Mouse (Mus musculus) neutrophil, adult 5-6 weeks (primary cell): ENCODE measurements around the gene Bcar1. TPM values are rescaled to one million over a fixed set of nuclear protein-coding genes. Genes with fewer than 3 reads are reported as not detected.
A peak's percentile ranks its signal among the peaks of the same experiment; 100 is the strongest.

Experiments
- ATAC-seq: fragments of 151-379, 151-347 bp; 2 replicates; pipeline ENCODE4 v1.8.0; 2017; ENCODE audit warnings: mild to moderate bottlenecking, moderate TSS enrichment; ENCODE audit not compliant: insufficient number of reproducible peaks, poor library complexity, low FRiP score, severe bottlenecking; ENCODE audit errors: extremely low read depth
- total RNA-seq: library from RNA; stranded (forward); fragments of 200-1000 nt; gene quantifications from 2 replicates; pipeline ENCODE4 v1.2.3, GENCODE M21; 2017

The Bcar1 gene
- total RNA-seq, 1 experiment from 2014 or later: 0.23 TPM

- no peak for ATAC-seq
Measured at GRCm38 (mm10) chr8:111742261-111743037, 1.2 kb downstream of the Bcar1 start.

DNA sequence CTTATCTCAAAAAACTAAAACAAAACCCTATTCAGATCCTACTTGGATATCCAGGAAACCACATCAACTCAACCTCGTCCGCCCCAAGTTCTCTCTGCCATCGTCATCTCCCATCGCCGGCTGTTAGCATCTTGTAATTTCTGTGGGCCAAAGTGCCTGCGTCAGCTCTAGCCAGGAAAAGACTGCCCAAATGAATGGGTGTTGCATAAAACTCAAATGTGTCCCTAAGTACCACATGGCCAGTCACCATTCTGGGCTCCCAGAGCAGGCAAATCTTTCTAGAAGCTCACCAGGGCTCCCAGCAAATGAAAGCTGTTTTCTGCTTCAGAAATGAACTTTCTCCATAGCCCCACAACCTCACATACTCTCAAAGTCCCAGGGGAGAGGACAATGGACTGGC is 2.1 kb downstream of the Bcar1 start:
- no peak for ATAC-seq

- no peak for ATAC-seq
Measured at GRCm38 (mm10) chr8:111740994-111741393, 2.6 kb downstream of the Bcar1 start.

- ATAC-seq: no peak
Measured at GRCm38 (mm10) chr8:111740301-111740711, 3.3 kb downstream of the Bcar1 start.

GRCm38 (mm10) chr8:111739604-111740003 is 4.0 kb downstream of the Bcar1 start:
- no peak for ATAC-seq

DNA sequence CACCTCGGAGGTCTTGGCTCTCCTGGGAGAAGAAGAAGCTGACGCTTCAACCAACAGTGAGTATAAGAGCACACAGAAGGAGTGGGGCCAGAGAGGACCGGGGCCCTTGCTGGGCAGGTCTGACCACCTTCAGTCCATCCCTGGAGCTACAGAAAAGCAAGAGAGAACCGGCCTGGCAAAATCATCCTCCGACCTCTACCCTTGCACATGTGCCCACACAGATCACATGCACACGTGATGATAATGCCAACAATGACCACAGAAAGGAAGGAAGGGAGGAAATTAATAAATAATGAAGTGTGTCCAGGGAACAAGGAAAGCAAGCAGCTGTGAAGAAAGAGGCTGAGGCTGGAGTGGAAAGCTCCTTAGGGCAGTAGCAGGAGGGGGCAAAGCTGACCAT is 4.7 kb downstream of the Bcar1 start:
- no peak for ATAC-seq

- ATAC-seq: no peak
Measured at GRCm38 (mm10) chr8:111736321-111736720, 7.3 kb downstream of the Bcar1 start.

DNA sequence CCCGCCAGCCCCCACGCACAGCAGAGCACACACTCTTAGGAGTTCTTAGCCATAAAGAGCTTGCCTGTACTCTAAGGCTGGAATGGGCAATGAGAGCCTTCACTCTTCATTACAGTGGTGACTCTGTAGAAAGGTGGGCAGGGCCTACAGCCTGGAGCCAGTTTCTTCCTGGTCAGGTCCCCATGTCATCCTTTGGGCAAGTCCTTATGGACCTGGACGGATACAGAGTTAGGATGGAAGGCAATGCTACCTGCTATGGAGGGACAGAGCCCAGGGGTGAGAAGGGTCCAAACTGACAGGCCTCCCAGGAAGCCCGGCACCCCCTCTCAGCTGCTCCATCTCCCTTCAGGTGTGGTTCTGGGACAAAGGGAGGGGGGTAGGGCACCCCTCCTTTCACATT is 7.8 kb downstream of the Bcar1 start:
- no peak for ATAC-seq

- no peak for ATAC-seq
Measured at GRCm38 (mm10) chr8:111735335-111735761, 8.3 kb downstream of the Bcar1 start.

DNA sequence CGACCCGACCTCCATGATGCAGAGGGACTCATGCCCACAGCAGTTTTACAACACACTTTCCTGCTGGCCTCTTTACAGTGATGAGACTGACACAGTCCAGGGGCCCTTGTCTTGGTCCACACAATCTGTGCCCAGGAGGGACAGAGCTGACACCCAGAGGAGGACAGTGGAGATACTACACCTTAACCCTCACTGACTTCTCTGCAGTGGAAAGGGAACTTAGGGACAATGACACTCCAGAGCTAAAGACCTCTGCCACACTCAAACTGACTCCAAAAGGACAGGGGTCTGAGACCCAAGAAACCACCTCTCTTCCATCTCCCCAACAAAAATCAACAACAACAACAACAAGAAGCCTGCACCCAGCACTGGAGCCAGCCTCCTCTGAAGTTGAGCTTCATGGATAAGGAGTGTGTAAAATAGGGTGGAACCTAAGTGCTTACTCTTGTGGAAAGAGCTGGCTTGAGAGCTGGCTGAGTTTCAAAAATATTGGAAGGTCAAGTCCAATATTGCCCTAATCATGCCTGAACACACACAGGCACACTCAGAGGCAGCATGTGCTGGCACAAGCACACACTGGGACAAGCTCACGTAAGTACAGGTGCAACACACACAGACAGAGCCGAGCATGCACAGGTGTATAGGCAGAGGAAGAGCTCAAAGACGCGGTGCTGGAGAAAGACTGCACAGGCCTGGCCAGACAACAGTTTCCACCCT is 9.2 kb downstream of the Bcar1 start:
- no peak for ATAC-seq

DNA sequence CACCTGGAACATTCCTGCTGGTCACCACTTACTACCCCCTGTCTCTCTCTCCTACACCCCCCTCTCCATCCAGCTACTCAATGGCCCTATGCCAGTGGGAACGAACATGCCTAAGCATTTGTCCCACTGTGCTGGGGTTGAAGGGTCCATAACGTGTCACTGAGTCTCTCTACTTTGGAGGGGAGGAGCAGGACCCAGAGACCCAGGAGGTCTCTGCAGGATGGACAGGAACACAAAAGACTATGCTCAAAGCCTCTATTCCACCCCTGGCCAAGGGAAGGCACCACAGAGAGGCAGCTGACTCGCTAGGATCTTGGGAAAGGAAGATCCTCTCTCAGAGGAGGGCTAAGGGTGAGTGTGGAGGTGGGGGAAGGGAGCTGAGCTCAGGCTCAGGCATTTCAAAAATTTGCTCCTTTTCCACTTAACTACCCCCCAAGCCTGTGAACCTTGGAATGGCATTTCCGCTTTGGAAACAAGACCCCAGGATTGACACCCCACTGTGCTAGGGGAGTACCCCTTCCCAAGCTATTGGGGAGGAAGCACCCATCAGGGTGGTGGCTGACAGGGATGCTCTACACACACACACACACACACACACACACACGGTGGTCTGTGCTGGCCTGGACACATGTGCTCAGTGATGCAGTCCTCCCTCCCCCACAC is 9.9 kb downstream of the Bcar1 start:
- ATAC-seq: no peak

- ATAC-seq: no peak
Measured at GRCm38 (mm10) chr8:111732406-111733085, 11.1 kb downstream of the Bcar1 start.

- ATAC-seq: peak; percentile 58
Measured at GRCm38 (mm10) chr8:111732004-111732403, 11.6 kb downstream of the Bcar1 start.

GRCm38 (mm10) chr8:111731231-111731977 is 12.2 kb downstream of the Bcar1 start:
- no peak for ATAC-seq

GRCm38 (mm10) chr8:111729233-111730170 is 14.1 kb downstream of the Bcar1 start:
- no peak for ATAC-seq

- no peak for ATAC-seq
Measured at GRCm38 (mm10) chr8:111728481-111728880, 15.1 kb downstream of the Bcar1 start.

DNA sequence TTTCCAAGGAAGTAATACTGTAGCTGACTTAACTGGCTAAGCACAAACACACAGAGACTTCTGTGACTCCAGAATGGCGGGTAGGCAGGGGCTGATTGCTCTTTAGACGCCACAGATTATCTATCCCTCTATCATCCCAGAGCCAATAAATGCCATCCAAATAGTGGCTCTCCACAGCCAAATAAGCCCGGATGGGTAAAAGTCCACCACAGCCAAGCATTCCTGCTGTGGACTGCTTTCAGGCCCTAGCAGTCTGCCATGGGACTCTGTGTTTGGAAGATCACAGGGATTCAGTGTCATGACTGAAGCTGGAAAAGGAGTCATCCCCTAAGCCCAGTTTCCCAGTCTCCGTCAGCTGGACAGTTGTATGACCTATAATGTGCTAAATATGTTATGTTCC is 16.1 kb downstream of the Bcar1 start:
- ATAC-seq: no peak
